Mouse (Mus musculus) kidney, adult 2 months (tissue): Measurements from ENCODE around the gene Stag2.

Experiments
- CTCF ChIP-seq: fragments of 200-500 bp; conservative IDR thresholded peaks from 2 replicates; pipeline ENCODE4 v1.5.1; 2011; ENCODE audit warnings: low read depth, mild to moderate bottlenecking, control low read depth, low read length, moderate library complexity, mixed read lengths; ENCODE audit not compliant: insufficient read depth, insufficient read length
- POLR2A ChIP-seq: fragments of 200-500 bp; IDR thresholded peaks from one replicate; pipeline ENCODE4 v1.6.1; 2011; ENCODE audit warnings: low read depth, low read length, control low read depth

GRCm38 (mm10) chrX:42170811-42171210 is 21.7 kb downstream of the Stag2 start:
- TF ChIP-seq CTCF (no peak), POLR2A (no peak)
